Mouse (Mus musculus): ENCODE measurements around the gene Trpt1.

The Trpt1 gene

DNA sequence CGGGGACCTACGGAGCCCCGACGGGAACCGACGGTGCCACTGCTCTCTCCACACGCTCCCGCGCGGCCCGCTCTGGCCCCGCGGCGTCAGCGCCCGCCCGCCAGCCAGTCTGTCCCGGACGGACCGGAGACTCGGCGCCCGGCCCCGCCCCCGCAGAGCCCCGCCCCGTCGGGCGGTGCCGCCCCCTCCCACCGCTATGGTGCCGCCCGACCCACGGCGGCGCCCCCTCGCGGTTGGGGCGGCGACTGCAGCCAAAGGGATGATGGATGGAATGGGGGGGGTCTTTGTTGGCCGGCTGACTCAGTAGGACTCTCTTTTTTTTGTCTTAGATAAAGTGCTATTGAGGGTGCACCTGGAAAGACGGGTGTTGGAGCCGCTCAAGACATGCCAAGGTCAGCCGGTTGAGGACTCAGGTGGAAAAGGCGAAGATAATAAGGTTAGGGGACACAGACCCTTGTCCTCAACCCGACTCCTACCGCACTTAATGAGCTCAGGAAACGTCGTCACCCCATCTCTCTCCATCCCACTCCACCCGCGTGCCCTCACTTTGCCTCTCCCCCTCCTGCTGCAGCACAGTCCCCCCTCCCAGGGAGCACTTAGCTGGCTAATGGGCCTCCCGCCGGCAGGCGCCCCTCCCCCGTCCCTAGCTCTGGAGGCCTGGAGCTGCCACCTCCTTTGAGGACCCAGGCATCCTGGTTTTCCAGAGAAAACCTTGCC lies 26.1 kb upstream of the Trpt1 start:
- peak; percentile 85 for DNase-seq (ENCODE audit: low read depth, low spot score)
- Histone ChIP-seq H3K27me3 (ENCODE audit: control insufficient read depth, insufficient read depth, low read length, poor library complexity, severe bottlenecking) (no peaks in the 10 kb centered on the region; the same call in none of the 2 replicates), H3K36me3 (ENCODE audit: control insufficient read depth, insufficient read depth, low read length, poor library complexity, severe bottlenecking) (no peaks in the 10 kb centered on the region)

DNA sequence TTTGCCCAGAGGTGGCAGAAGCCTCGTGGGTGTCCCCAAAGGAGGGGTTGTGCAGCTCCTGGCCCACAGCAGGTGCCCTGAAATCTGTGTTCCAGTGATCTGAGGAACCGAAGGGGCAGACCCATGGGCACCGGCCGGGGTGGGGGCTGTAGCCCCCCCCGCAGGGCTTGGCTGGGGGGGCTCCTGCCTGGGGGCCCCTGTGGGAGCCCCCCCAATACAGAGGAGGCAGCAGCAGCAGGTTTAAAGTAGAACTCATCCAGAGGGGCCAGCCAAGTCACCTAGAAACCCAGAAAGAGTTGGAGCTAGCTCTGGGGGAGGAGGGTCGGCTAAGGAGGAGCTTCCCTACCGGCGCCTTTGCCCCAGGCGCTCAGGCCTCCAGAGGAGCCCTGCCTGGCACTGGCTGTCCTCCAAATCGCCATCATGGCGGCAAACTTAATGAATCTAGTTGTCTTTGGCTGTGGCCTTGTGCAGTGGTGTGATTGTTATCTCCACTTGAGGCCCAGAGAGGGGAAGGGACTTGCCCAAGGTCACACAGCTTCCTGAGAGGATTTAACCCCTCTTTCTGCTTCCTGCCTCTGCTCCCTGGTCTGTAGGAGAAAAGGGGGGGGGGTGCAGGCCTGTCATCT lies 25.4 kb upstream of the Trpt1 start:
- no peak for DNase-seq (ENCODE audit: low read depth, low spot score)
- H3K27me3 ChIP-seq (ENCODE audit: control insufficient read depth, insufficient read depth, low read length, poor library complexity, severe bottlenecking) = no peaks in the 10 kb centered on the region; the same call in none of the 2 replicates
- H3K36me3 ChIP-seq (ENCODE audit: control insufficient read depth, insufficient read depth, low read length, poor library complexity, severe bottlenecking) = no peaks in the 10 kb centered on the region

DNA sequence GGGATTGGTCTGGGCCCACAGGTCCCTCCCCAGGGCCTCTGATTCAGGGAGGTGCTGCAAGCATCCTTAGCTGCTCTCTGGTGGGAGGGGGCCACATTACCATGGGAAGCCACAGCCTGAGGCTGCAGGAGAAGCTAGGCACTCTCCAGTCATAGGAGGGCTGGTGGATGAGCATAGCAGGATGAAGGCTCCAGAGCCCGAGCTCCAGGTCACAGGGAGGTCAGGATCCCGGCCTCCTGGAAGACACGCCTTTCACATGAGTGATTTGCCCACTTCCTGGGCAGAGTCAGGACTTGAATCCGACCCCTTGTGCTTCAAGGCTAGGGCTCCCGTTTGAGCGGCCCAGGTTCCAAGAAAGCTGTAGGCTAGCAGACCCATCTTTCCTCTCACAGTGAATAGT lies 24.3 kb upstream of the Trpt1 start:
- DNase-seq (ENCODE audit: low read depth, low spot score) = no peak
- H3K36me3 ChIP-seq (ENCODE audit: control insufficient read depth, insufficient read depth, low read length, poor library complexity, severe bottlenecking) = no peaks in the 10 kb centered on the region
- H3K27me3 ChIP-seq (ENCODE audit: control insufficient read depth, insufficient read depth, low read length, poor library complexity, severe bottlenecking) = no peaks in the 10 kb centered on the region; the same call in none of the 2 replicates

DNA sequence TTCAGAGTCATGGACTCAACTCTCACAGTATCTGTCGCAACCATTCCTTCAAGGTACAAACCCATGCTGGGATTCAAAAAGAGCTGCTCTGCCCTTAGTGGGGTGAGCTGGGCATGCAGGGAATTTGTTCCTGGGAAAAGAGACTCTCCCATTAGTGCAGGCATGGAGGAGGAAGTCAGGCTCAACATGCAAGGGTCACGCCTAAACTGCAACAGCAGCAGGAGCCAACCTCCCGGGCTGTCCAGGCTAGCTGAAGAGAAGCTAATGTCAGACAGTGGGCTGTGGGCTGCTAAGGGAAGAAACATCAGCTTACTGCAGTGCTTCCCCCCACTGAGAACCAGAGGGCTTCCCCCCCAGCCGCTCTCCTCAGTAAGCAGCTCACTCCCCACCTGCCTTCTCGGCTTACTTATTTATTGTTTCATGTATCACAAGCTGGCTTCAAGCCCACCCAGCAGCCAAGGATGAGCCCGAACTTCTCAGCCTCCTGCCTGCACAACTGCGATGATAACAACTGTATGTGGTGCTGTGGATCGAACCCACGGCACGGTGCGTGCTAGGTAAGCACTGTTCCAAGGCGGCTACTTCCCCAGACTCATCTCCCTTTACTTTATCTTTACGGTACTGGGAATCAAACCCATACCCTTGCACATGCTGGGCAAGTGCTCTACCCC lies 23.5 kb upstream of the Trpt1 start:
- DNase-seq (ENCODE audit: low read depth, low spot score) = no peak
- no peaks in the 10 kb centered on the region; the same call in none of the 2 replicates for H3K27me3 ChIP-seq (ENCODE audit: control insufficient read depth, insufficient read depth, low read length, poor library complexity, severe bottlenecking)
- no peaks in the 10 kb centered on the region for H3K36me3 ChIP-seq (ENCODE audit: control insufficient read depth, insufficient read depth, low read length, poor library complexity, severe bottlenecking)

DNA sequence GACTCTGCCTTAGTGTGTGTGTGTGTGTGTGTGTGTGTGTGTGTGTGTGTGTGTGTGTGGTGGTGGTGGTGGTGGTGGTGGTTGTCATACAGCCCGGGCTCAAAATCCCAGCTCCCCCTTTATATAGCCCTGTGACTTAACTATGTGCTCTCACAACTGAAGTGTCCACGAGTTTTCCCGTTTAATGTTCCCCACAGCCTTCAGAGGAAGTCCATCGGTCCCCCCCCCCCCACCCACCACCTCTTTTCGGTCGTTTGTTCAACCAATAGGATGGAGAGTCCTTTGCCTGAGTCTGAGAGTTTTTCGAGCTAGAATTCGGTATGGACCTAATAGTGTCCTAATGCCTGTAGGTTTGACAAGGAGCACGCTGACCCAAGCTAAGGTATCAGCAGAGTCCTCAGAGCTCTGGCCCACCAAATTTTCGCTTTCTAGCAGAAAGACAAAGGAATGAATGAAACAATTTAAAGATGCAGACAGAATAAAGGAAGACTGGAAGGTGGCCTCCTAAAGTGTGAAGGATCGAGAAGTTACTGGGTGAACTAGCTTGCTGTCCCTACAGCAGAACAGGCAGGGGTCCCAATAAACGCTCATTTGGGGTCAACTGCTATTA lies 22.2 kb upstream of the Trpt1 start:
- Histone ChIP-seq H3K27me3 (ENCODE audit: control insufficient read depth, insufficient read depth, low read length, poor library complexity, severe bottlenecking) (no peaks in the 10 kb centered on the region; the same call in none of the 2 replicates), H3K36me3 (ENCODE audit: control insufficient read depth, insufficient read depth, low read length, poor library complexity, severe bottlenecking) (0 out of 2 replicates have a peak, but pooled peaks cover 1% of the 10 kb centered on the region)
- DNase-seq (ENCODE audit: low read depth, low spot score) = no peak

DNA sequence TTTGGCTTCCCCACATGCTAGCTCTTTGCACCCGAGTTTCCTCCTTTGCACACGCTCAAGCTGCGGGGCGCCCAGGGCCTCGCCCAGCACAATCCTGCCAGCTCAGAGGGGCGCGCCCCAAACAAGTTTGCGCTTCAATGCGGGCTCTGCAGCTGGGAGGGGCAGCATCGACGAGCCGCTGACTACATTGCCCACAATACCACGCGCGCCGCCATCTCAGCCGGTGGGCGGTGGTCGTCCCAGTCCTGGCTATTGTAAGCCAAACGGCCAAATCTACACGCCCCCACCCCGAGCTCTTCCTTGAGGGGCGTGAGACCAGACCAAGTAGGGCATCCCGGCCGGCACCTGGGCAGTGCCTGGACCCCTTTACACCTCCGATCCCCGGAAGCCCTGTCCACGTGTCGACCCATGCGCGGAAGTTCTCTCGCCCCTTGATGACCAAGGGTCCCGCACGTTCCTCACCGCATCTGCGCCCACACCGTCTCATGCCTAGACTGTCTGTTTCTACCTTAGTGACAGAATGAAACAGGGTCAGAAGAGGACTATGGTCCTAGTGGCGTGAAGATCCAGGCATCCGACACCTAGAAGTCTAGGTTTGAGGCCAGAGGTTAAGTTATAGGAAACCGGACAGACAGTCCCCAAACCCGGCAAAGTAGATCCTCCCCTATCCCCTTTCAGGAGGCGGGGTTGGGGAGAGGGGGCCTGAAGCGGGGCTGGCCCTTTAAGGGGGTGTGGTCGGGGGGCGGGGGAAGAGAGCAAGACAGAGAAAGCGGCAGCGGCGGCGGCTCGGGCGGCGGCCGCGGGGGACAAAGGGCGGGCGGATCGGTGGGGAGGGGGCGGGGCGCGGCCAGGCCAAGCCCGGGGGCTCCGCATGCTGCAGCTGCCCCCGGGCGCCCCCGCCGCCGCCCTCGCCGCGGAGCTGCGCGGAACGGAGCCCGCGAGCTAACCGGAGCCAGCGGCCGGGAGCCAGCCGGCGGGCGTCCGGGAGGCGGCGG lies 21.4 kb upstream of the Trpt1 start, which contains the start of gene Ppp1r14b:
TSS of gene Ppp1r14b (plus strand) at position 758 of the 995 bp plus-strand sequence.
- peak; percentile 75 for DNase-seq (ENCODE audit: low read depth, low spot score)
- H3K27me3 ChIP-seq (ENCODE audit: control insufficient read depth, insufficient read depth, low read length, poor library complexity, severe bottlenecking) = no peaks in the 10 kb centered on the region; the same call in none of the 2 replicates
- H3K36me3 ChIP-seq (ENCODE audit: control insufficient read depth, insufficient read depth, low read length, poor library complexity, severe bottlenecking) = 0 out of 2 replicates have a peak, but pooled peaks cover 1% of the 10 kb centered on the region

DNA sequence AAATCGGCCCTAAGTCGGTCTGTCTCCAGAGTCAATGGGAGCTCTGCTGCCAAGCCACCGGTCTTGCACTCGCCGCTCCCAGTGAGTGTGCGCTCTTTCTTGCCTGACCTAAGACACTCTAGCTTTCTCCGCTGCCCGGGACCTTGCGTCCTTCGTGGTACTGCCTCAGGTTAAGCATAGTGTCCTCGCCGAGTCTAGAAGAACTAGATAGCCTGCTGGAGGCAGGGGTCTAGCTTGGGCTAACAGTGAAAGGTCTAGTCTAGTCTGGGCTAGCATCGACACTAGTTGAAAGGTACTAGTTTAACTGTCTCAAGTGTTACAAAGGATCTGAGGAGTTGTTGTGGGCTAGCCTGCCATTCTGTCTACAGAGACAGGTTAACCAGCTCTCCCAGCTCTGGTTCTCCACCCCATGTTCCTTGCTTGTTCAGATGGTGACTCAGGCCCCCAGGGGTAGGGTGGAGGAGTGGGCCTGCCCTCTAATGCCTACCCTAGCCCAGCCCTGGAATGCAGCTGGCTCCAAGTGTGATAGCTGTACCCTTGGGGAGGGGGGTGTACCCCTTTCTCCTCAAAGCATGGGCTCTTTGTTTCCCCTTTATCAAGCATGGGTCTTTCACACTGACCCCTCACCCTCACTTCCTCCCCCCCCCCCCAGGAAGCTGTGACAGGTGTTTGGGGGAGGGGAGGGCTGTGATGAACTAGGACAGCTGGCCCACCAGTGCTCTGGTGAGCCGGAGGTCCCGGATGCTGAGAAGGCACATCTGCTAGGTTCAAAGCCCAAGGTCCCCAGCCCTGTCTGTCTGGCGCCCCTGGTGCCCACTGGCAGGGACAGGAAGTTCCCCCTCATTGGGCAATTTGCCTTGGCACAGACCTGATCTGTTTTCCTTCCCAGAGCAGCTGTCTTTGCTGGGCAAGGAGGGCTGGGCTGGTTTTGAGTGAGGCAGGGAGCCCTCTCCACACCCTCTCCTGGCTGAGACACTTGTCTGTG lies 20.1 kb upstream of the Trpt1 start, which contains the start of gene Plcb3:
TSS of gene Plcb3 (minus strand) at position 934 of the 985 bp plus-strand sequence.
- Histone ChIP-seq H3K36me3 (ENCODE audit: control insufficient read depth, insufficient read depth, low read length, poor library complexity, severe bottlenecking) (0 out of 2 replicates have a peak, but pooled peaks cover 1% of the 10 kb centered on the region), H3K27me3 (ENCODE audit: control insufficient read depth, insufficient read depth, low read length, poor library complexity, severe bottlenecking) (no peaks in the 10 kb centered on the region)
- peak; percentile 60 for DNase-seq (ENCODE audit: low read depth, low spot score)

DNA sequence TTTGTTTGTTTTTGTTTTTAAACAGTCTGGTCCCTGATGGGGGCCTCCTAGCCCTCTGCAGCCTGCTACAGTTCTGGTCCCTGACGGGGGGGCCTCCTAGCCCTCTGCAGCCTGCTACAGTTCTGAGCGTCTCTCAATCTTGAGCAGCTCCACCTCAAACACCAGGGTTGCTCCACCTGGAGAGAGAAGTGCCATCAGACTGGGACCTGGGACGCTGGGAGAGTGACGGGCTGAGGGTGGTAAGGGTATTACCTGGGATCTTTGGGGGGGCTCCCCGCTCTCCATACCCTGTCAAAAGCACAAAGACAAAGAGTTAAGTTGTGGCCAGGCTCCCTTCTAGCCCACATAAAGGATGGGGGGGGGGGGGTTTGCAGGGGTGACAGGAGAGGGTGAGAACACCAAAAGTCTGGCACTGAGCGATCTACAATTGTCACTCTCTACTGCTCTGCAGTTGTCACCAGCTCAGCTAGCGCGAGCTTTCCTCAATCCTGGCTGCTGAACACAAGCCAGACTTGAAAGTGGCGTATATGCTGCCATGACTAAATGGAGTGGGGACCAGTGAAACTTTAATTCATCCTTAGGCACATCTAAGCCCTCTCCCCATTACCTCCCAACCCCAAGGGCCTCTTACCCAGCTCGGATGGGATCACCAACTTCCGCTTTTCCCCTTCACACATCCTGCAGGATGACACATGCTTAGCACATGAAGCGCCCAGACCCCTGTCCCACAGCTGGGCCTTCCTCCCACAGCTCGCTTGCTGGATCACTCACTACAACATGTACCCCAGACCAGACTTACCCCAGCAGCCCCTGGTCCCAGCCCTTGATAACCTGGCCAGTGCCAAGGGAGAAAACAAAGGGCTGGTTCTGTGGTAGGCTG lies 17.9 kb upstream of the Trpt1 start:
- peaks cover 1% of the 10 kb centered on the region; the same call in 1 of the 2 replicates for H3K36me3 ChIP-seq (ENCODE audit: control insufficient read depth, insufficient read depth, low read length, poor library complexity, severe bottlenecking)

DNA sequence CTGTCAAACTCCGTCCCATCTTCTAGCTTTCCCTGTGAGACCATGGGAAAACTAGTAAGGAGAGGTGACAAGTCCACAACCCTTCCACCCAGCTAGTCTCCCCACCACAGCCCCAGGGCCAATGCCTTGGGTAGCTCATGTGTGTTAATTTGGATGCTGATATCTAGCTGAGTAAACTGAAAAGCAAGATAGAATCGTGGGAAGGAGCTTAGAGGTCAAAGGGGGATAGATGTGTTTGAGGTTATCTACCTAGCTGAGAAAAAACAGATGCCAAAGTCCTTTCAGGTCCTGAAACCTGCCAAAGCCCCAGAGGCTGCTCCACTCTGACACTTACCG lies 17.3 kb upstream of the Trpt1 start:
- Histone ChIP-seq H3K36me3 (ENCODE audit: control insufficient read depth, insufficient read depth, low read length, poor library complexity, severe bottlenecking) (peaks cover 1% of the 10 kb centered on the region; the same call in 1 of the 2 replicates), H3K27me3 (ENCODE audit: control insufficient read depth, insufficient read depth, low read length, poor library complexity, severe bottlenecking) (no peaks in the 10 kb centered on the region)
- no peak for DNase-seq (ENCODE audit: low read depth, low spot score)

More for the DNA sequence above, 17.9 kb upstream of the Trpt1 start:
- no peak for DNase-seq (ENCODE audit: low read depth, low spot score)
- H3K27me3 ChIP-seq (ENCODE audit: control insufficient read depth, insufficient read depth, low read length, poor library complexity, severe bottlenecking) = no peaks in the 10 kb centered on the region

DNA sequence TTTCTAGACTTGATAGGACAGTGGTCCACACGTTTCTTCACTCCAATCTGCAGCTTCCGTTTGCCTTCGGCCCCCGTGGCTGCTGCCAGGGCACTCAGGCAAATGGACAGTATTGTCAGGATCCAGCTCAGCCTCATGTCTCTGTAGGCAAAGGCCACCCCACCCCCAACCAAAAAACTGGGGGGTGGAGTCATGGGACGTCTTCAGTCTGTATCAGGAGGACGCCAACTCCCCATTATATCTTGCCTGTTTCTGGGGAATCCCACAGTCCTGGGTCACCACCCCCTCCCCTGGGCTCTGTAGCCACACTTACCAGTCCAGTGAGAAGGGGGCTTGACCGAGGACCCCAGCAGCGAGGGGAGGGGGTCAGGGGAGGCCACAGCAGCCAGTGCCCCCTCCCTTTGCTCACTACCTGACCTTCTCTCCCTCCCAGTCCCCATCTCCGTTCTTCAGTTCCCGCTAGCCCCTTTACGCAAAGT lies 16.9 kb upstream of the Trpt1 start:
- Histone ChIP-seq H3K36me3 (ENCODE audit: control insufficient read depth, insufficient read depth, low read length, poor library complexity, severe bottlenecking) (peaks cover 1% of the 10 kb centered on the region), H3K27me3 (ENCODE audit: control insufficient read depth, insufficient read depth, low read length, poor library complexity, severe bottlenecking) (no peaks in the 10 kb centered on the region)
- DNase-seq (ENCODE audit: low read depth, low spot score) = no peak

DNA sequence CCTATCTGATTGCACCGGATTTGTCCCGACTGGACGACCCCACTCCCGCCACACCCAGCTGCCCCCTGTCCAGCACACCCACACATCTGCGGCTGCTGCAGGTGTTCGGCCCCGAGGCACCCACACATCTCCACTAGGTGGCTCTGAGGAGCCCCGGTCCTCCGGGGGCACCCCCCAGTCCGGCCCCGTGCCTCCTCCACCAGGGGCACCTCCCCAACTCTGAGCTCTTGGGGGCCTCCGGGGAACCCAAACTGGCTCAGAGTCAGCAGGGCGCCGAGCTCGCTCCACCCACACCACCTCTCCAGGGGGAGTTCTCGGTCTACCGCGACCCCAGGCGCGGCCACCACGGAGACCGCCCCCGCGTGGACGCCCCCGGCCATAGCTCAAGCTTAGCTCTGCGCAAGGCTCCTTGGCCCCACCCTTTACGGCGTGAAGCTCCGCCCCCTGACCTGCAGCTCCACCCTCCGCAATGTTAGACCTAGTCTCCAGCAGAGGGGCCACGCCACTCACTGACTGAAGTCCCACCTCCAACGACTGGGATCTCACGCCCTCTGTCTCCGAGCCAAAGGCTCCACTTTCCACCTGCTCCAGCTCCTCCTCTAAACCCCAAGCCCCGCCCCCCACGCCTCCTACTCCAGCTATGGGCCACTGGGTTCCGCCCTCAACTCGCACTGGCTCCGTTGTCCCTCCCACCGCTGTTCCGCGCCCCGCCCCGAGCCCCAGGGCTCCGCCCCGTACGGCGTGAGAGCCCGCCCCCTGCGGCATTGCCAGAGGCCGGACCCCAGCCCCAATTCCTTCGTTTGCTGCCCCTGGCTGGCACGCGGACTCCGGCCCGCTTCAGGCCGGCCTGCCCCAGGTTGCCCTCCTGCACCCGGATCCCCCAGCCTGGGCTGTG lies 16.2 kb upstream of the Trpt1 start:
- no peaks in the 10 kb centered on the region for H3K27me3 ChIP-seq (ENCODE audit: control insufficient read depth, insufficient read depth, low read length, poor library complexity, severe bottlenecking)
- peak; percentile 100 for DNase-seq (ENCODE audit: low read depth, low spot score)
- H3K36me3 ChIP-seq (ENCODE audit: control insufficient read depth, insufficient read depth, low read length, poor library complexity, severe bottlenecking) = peaks cover 1% of the 10 kb centered on the region

Data from splenic B cell, adult 2 months (primary cell).